Mouse (Mus musculus): ENCODE results near the gene Ubl7. TPM values are rescaled to one million over a fixed set of nuclear protein-coding genes. Genes with fewer than 3 reads are reported as not detected.
"Not testable (repeated sequence)": the region's sequence is repeated elsewhere in the genome, so short reads cannot be mapped to it uniquely, and the experiment has no call there.

Ubl7 gene
- polyA plus RNA-seq, 1 experiment from 2014 or later: 119 TPM

DNA sequence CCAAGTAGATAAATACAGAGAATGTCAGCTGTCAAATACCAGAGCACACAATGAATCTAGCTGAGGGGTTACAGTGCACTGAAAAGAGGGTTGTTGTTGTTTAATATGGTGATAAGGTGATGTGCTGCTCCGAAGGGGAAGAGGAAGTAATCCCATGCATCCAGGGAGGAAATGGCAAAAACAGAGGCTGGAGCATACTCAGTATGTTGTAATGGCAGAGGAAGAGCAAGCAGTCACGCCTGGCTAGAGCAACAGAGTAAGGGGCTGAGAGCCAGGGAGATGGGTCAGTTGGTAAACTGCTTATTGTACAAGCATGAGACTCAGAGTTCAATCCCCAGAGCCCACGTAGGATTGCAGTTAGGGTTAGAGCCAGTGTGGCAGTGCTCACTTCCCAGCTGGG lies 31.6 kb upstream of the Ubl7 start:
- Histone ChIP-seq H3K4me1 (ENCODE audit: insufficient read depth, low read length) (no peaks in the 10 kb centered on the region), H3K4me2 (replicated peaks; ENCODE audit: low read depth, low read length) (no peak overlapping the region), H3K9ac (replicated peaks; ENCODE audit: low read length) (no peak overlapping the region), H3K36me3 (ENCODE audit: insufficient read depth, low read length) (no peaks in the 10 kb centered on the region), H3K4me3 (ENCODE audit: low read length) (no peak overlapping the region), H3K27me3 (ENCODE audit: insufficient read depth, low read length) (no peaks in the 10 kb centered on the region), H3K27ac (ENCODE audit: low read length) (no peak overlapping the region), H3K9me3 (ENCODE audit: low read length) (no peaks in the 10 kb centered on the region)
- 59% methylated on average over 3 of the region's 3 CpGs for WGBS
- ATAC-seq (ENCODE audit: low FRiP score, low TSS enrichment): no peak

DNA sequence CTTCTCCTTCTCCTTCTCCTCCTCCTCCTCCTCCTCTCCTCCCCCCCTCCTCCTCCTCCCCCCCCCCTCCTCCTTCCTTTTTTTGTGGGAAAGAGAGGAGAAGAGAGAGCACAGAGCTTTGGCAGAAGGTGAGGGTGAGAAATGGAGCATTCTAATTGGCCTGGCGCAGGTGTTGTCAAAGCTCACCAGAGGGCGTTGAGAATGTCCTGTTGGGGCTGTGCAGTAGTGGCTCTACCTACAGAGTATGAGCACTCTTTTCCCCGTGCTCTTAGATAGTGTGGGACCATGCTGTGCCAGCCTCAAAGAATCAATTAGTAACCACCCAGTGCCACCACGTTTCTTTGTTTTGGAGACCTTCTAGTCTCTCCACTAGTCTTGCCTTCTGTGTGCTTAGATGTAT lies 30.5 kb upstream of the Ubl7 start:
- ATAC-seq (ENCODE audit: low FRiP score, low TSS enrichment): no peak
- Histone ChIP-seq H3K9me3 (ENCODE audit: low read length) (no peaks in the 10 kb centered on the region), H3K4me1 (ENCODE audit: insufficient read depth, low read length) (no peaks in the 10 kb centered on the region), H3K27ac (ENCODE audit: low read length) (no peak overlapping the region), H3K4me2 (replicated peaks; ENCODE audit: low read depth, low read length) (no peak overlapping the region), H3K9ac (replicated peaks; ENCODE audit: low read length) (no peak overlapping the region), H3K27me3 (ENCODE audit: insufficient read depth, low read length) (no peaks in the 10 kb centered on the region), H3K36me3 (ENCODE audit: insufficient read depth, low read length) (no peaks in the 10 kb centered on the region), H3K4me3 (ENCODE audit: low read length) (no peak overlapping the region)
- 28% methylated on average over 4 of the region's 4 CpGs for WGBS

DNA sequence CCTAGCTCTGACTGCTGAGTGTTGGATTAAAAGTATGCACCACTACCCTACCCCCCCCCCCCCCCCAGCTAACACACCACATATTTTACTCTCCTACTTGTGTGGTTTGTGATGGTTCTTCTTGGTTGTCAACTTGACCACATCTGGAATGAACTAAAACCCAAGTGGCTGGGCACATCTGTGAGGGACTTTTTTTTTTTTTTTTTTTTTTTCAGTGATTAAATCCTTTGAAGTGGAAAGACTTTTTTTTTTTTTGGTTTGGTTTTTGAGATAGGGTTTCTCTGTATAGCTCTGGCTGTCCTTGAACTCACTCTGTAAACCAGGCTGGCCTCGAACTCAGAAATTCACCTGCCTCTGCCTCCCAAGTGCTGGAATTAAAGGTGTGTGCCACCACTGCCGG lies 29.0 kb upstream of the Ubl7 start:
- not testable (repeated sequence) for H3K4me2 ChIP-seq (replicated peaks; ENCODE audit: low read depth, low read length); H3K4me3 ChIP-seq (ENCODE audit: low read length); ATAC-seq (ENCODE audit: low FRiP score, low TSS enrichment); H3K27ac ChIP-seq (ENCODE audit: low read length); H3K9me3 ChIP-seq (ENCODE audit: low read length); H3K9ac ChIP-seq (replicated peaks; ENCODE audit: low read length); H3K4me1 ChIP-seq (ENCODE audit: insufficient read depth, low read length); H3K27me3 ChIP-seq (ENCODE audit: insufficient read depth, low read length); H3K36me3 ChIP-seq (ENCODE audit: insufficient read depth, low read length)
- 96% methylated on average over 2 of the region's 2 CpGs for WGBS

DNA sequence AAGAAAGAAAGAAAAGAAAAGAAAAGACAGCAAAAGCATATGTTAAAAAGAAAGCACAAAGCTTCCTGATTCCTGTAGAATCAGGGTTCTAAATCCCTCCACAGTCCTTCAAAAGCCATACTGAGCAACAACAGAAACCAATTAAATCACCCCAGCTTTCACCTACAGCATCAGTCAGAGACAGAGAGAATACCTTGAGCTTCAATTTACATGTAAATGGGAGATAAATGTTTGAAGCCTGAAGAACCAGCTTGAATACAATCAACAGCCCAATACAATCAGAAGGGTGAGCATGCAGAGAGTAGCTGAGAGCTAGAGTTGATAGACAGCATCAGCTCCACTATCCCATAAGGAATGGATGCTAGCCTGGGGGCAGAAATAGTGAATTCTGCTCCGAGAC lies 27.4 kb upstream of the Ubl7 start:
- Histone ChIP-seq H3K4me1 (ENCODE audit: insufficient read depth, low read length) (no peaks in the 10 kb centered on the region), H3K4me3 (ENCODE audit: low read length) (no peak overlapping the region), H3K4me2 (replicated peaks; ENCODE audit: low read depth, low read length) (no peak overlapping the region), H3K27me3 (ENCODE audit: insufficient read depth, low read length) (no peaks in the 10 kb centered on the region), H3K9me3 (ENCODE audit: low read length) (no peaks in the 10 kb centered on the region), H3K36me3 (ENCODE audit: insufficient read depth, low read length) (no peaks in the 10 kb centered on the region), H3K27ac (ENCODE audit: low read length) (no peak overlapping the region), H3K9ac (replicated peaks; ENCODE audit: low read length) (no peak overlapping the region)
- WGBS: 85% methylated on average over 1 of the region's 1 CpGs
- ATAC-seq (ENCODE audit: low FRiP score, low TSS enrichment): no peak

DNA sequence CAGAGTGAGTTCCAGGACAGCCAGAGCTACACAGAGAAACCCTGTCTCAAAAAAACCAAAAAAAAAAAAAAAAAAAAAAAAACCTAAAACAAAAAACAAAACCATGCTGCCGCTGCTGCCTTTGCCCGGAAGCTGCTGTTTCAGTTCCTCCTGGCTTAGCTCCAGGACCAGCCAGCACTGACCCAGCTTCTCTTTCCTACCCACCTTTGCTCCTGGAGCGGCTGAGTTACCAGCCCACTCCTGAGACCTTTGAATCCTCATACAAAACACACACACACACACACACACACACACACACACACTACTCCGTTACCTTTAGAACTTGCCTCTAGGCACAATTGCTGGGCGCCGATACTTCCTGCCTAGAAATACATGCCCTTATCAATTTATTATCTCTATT lies 22.7 kb upstream of the Ubl7 start:
- Histone ChIP-seq H3K9me3 (ENCODE audit: low read length) (no peaks in the 10 kb centered on the region), H3K36me3 (ENCODE audit: insufficient read depth, low read length) (no peaks in the 10 kb centered on the region), H3K27ac (ENCODE audit: low read length) (no peak overlapping the region), H3K4me1 (ENCODE audit: insufficient read depth, low read length) (no peaks in the 10 kb centered on the region), H3K4me3 (ENCODE audit: low read length) (no peak overlapping the region), H3K9ac (replicated peaks; ENCODE audit: low read length) (no peak overlapping the region), H3K27me3 (ENCODE audit: insufficient read depth, low read length) (no peaks in the 10 kb centered on the region), H3K4me2 (replicated peaks; ENCODE audit: low read depth, low read length) (no peak overlapping the region)
- WGBS: 76% methylated on average over 6 of the region's 6 CpGs
- ATAC-seq (ENCODE audit: low FRiP score, low TSS enrichment): no peak

DNA sequence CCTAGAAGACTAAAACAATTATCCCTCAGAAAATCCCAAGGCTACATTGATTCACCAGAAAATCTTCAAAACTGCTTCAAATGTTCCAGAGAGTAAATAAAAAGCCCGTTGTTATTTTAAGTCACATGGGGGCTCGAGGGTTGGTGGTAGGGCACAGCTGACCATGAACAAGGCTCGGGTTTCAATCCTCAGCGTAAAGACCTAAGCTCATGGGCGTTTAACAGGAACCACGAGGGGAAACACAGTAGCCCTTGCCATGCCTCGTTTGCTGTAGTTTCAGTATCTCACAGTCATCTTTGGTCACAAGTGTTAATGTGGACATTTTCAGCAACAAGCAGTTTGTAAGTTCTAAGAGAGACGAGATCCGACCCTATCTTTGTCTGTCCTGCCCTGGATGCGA lies 10.3 kb upstream of the Ubl7 start:
- Histone ChIP-seq H3K27me3 (ENCODE audit: insufficient read depth, low read length) (no peaks in the 10 kb centered on the region), H3K9me3 (ENCODE audit: low read length) (no peaks in the 10 kb centered on the region), H3K4me2 (replicated peaks; ENCODE audit: low read depth, low read length) (no peak overlapping the region), H3K4me3 (ENCODE audit: low read length) (no peak overlapping the region), H3K27ac (ENCODE audit: low read length) (no peak overlapping the region), H3K36me3 (ENCODE audit: insufficient read depth, low read length) (no peaks in the 10 kb centered on the region), H3K9ac (replicated peaks; ENCODE audit: low read length) (no peak overlapping the region), H3K4me1 (ENCODE audit: insufficient read depth, low read length) (peaks cover 4% of the 10 kb centered on the region; the same call in 1 of the 2 replicates)
- 29% methylated on average over 10 of the region's 10 CpGs for WGBS
- no peak for ATAC-seq (ENCODE audit: low FRiP score, low TSS enrichment)

DNA sequence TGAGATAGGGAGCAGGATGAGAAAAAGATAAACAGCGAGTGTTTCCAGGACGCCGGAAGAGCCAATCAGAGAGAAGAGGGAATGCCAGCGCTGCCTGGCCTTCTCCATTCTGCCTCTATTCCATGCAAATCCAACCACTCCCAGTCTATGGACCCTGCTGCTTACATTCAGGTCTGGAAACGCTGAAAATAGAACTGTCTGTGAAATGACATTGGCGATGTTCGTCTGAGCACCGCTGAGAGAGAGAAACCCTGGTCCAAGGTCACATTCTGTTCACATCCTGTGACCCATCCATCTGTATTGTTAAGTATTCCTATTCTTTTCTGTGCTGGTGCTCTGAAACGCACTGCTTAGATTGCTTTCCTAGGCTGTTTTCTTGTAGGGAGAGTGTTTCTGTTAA lies 9.6 kb upstream of the Ubl7 start:
- Histone ChIP-seq H3K36me3 (ENCODE audit: insufficient read depth, low read length) (no peaks in the 10 kb centered on the region), H3K9ac (replicated peaks; ENCODE audit: low read length) (no peak overlapping the region), H3K27ac (ENCODE audit: low read length) (no peak overlapping the region), H3K9me3 (ENCODE audit: low read length) (no peaks in the 10 kb centered on the region), H3K27me3 (ENCODE audit: insufficient read depth, low read length) (no peaks in the 10 kb centered on the region), H3K4me2 (replicated peaks; ENCODE audit: low read depth, low read length) (no peak overlapping the region), H3K4me1 (ENCODE audit: insufficient read depth, low read length) (peaks cover 4% of the 10 kb centered on the region; the same call in 1 of the 2 replicates), H3K4me3 (ENCODE audit: low read length) (no peak overlapping the region)
- WGBS: 48% methylated on average over 9 of the region's 9 CpGs
- no peak for ATAC-seq (ENCODE audit: low FRiP score, low TSS enrichment)

DNA sequence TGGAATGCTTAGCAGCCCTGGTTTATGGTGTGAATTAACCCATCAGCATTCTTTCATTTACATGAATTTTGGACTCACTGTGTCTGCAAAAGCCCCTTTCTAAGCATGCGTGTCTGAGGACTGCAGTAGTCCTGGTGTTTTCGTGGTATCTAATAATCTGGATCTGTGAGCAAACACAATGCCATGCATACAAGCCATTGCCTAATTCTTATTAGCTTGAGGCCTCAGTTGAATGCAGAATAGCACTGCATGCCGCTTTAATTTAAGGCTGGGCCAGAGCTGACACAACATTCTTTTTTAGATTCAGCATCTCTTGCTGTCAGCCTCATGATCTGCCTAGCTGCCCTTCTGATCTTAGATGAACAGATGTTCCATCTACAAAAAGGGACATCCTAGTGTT lies 9.2 kb upstream of the Ubl7 start:
- H3K27ac ChIP-seq (ENCODE audit: low read length): no peak overlapping the region
- WGBS: 84% methylated on average over 3 of the region's 3 CpGs
- no peak for ATAC-seq (ENCODE audit: low FRiP score, low TSS enrichment)
- H3K27me3 ChIP-seq (ENCODE audit: insufficient read depth, low read length): no peaks in the 10 kb centered on the region
- H3K36me3 ChIP-seq (ENCODE audit: insufficient read depth, low read length): no peaks in the 10 kb centered on the region
- H3K9me3 ChIP-seq (ENCODE audit: low read length): no peaks in the 10 kb centered on the region
- H3K4me1 ChIP-seq (ENCODE audit: insufficient read depth, low read length): peaks cover 4% of the 10 kb centered on the region; the same call in 1 of the 2 replicates
- no peak overlapping the region for H3K9ac ChIP-seq (replicated peaks; ENCODE audit: low read length)
- no peak overlapping the region for H3K4me2 ChIP-seq (replicated peaks; ENCODE audit: low read depth, low read length)
- no peak overlapping the region for H3K4me3 ChIP-seq (ENCODE audit: low read length)

DNA sequence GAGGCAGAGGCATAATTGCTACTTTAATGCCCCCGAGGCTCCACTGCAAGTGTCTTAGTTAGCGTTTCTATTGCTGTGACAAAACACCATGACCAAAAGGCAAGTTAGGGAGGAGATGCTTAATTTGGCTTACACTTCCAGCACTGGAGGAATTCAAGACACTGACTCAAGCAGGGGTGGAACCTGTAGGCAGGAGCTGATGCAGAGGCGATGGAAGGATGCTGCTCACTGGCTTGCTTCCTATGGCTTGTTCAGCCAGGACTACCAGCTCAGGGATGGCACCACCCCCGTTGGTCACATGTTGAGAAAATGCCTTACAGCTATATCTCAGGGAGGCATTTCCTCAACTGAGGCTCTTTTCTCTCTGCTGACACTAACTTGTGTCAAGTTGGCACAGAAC lies 8.6 kb upstream of the Ubl7 start:
- H3K36me3 ChIP-seq (ENCODE audit: insufficient read depth, low read length): no peaks in the 10 kb centered on the region
- no peak overlapping the region for H3K27ac ChIP-seq (ENCODE audit: low read length)
- H3K9ac ChIP-seq (replicated peaks; ENCODE audit: low read length): no peak overlapping the region
- no peaks in the 10 kb centered on the region for H3K27me3 ChIP-seq (ENCODE audit: insufficient read depth, low read length)
- no peak for ATAC-seq (ENCODE audit: low FRiP score, low TSS enrichment)
- no peak overlapping the region for H3K4me3 ChIP-seq (ENCODE audit: low read length)
- H3K4me2 ChIP-seq (replicated peaks; ENCODE audit: low read depth, low read length): no peak overlapping the region
- H3K4me1 ChIP-seq (ENCODE audit: insufficient read depth, low read length): peaks cover 4% of the 10 kb centered on the region; the same call in 1 of the 2 replicates
- no peaks in the 10 kb centered on the region; the same call in 1 of the 2 replicates for H3K9me3 ChIP-seq (ENCODE audit: low read length)
- WGBS: 64% methylated on average over 4 of the region's 4 CpGs

DNA sequence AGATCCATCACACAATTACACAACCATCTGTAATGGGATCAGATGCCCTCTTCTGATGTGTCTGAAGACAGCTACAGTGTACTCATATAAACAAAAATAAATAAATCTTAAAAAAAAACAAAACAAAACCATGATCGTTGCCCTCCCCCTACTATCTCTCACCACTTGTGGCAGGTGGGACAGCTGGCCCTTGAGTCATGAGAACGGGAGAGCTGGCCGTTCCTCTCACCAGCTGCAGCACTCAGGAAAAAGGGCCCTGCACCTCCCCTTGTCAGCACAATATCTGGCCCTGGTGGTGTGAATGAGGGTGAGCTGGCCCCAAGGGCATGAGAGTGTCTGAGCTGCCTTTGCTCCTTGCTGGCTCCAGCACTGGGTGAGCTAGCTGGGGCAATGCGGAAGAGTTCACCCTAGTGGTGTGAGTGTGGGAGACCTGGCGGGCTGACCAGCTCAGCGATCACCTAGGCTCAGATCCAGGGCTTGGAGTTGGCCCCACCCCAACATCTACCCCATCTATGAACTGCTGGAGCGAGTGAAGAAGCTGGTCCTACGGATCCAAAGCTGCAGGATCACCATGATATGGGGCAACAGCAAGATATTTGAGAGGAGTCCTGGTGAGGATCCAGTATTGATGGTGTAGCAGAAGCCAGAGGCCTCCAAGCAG lies 7.1 kb upstream of the Ubl7 start:
- no peak for ATAC-seq (ENCODE audit: low FRiP score, low TSS enrichment)
- Histone ChIP-seq H3K27me3 (ENCODE audit: insufficient read depth, low read length) (no peaks in the 10 kb centered on the region), H3K4me2 (replicated peaks; ENCODE audit: low read depth, low read length) (no peak overlapping the region), H3K4me3 (ENCODE audit: low read length) (no peak overlapping the region), H3K27ac (ENCODE audit: low read length) (no peak overlapping the region), H3K9ac (replicated peaks; ENCODE audit: low read length) (no peak overlapping the region), H3K36me3 (ENCODE audit: insufficient read depth, low read length) (no peaks in the 10 kb centered on the region), H3K4me1 (ENCODE audit: insufficient read depth, low read length) (peaks cover 4% of the 10 kb centered on the region; the same call in 1 of the 2 replicates), H3K9me3 (ENCODE audit: low read length) (no peaks in the 10 kb centered on the region; the same call in 1 of the 2 replicates)
- WGBS: 77% methylated on average over 8 of the region's 8 CpGs

Measured in kidney, embryonic 16.5 days (tissue).